Mouse (Mus musculus) CH12F3 (cell line): ENCODE data around the gene Uxt.

Experiments used
- in situ Hi-C: fragments of 300-500 bp; cut with MboI; formaldehyde crosslinking; loops from 2 replicates; pipeline ENCODE4 v1.14.3; 2020; ENCODE audit warnings: low sequenced_read_pairs

The Uxt gene

DNA sequence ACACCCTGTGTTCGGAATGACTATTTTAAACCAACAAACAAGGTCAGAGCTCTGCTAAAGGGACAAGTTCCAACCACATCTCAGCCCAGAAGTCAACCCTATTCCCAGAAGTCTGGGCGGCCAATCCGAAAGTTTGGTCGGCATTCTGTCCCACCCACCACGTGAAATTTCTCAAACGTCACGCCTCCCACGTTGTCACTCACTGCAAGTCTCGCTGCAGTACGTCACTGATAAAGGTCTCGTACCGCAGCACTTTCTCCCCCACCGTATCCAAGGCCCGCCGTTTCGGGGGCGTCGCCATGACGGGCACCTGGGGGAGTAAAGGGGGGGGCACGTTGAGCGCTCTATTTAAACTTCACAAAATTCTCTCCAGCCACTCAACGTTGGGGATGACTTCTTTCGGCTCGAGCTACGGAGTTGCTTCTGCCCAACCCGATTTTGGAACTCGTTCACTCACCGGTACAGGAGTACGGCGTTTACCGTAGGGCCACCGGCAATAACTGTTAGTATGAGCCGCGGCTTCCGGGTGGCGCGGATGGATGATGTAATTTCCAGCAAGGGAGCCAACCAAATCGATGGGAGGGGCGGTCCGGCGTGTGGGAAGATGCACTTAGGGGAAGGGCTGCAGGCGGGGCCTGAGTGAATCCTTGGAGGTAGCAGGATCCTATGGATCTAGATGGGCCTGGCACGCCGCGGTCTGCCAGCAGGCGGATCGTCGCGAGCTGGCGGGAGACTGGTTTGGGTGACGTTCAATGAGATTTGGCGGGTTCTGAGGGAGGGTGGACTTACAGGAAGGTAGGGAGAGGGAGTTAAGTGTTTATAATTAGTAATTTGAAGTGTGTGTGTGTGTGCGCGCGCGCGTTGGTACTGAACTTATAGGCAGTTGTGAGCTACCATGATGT, at the start of gene Uxt:
Gene Uxt (minus strand): TSS at position 541 of the 902 bp plus-strand sequence.
- in situ Hi-C loops, result no loop called here

DNA sequence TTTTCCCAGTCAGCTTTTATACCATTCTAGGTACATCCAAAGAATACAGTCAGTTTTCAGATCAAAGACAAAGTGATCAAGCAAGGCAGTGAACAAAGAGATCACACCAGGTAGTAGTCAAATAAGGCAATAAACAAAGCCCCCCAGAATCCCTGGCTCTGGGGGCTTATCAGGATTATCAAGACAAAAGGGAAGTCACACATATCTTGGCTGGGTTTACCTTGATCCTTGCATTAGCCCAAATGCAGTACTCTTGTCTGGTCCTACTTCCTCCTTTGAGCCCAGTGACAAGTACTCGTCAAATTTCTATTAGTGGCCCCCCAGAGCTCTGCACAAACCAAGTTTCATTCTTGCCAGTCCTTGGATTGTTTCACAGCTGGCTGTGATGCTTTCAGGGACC, 19.1 kb upstream of the Uxt start:
- in situ Hi-C loops, result no loop called here

DNA sequence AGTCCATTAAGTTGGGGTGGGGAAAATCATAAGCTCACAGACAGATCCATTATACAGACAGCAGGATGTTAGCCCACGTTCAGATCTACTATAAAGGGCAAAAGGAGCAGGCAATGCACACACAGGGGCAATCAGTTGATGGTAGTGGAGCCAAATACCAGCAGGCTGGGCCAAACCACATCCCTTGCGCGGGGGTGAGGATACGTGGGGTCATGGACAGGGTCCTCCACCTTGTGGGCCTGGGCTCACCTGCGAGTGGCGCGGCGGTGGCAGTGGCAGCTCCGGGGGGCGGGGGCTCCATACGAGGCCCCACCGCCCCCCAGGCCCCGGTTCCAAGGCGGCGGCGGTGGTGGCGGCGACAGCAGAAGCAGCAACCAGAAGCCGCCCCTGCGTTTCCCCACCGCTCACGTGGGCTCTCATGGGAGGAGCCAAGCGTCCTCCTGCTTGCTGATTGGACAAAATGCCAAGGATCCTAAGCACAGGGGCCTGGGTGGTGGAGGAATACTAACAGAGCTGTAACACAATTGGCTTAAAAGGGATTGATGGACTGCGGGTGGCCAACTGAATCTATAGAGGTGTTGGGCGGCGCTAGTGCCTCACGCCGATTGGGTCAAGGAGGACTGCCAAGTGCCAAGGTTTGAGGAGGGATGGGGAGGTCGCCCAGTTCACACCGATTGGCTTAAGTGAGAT, 11.5 kb downstream of the Uxt start, which contains the start of gene Elk1:
Gene Elk1 (minus strand): TSS at position 418 of the 690 bp plus-strand sequence.
- in situ Hi-C loops, result no loop called here

DNA sequence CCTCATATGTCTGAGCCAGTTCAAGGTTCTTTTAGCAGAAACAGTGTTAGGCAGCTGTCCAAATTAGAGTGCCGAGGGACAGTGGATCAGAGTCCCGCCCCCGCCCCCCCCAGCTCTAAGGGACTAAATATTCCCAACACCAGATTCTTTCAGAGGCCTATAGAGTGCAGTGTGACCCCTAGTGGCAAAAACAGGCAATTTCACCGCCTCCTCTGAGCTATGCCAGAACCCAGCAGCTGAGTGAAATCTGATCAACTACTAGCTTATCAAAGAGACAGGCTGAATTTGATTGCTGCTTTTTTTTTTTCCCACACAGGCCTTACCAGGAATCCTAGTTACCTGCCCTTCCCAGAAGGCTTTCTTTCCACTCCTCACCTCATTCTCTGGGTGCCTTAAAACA, 15.8 kb downstream of the Uxt start:
- in situ Hi-C loops, result loop anchor here (25.0 kb wide), 2 partner anchors 109 to 284 kb away; partner anchors contain the start of gene Uba1

DNA sequence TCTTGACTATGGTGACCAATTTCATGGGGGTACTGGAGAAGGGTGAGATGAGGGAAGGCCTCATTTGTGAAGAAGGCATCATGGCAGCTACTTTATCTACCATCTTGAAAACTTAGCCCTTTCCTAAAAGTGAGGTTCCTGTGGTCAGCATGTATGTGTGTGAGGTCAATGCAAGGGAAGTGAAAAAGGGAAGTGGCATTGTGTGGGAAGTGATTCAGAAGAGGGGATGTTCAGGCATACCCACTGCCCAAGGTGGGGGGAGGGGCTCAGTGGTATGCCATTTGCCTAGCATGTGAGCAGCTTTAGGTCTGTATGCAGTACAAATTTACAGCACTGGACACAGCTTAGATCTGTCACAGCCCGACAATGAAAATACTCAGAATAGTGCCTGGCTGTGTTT, 29.9 kb downstream of the Uxt start:
- in situ Hi-C loops, result loop anchor here (25.0 kb wide), 2 partner anchors 95 to 270 kb away; partner anchors contain the start of gene Uba1

DNA sequence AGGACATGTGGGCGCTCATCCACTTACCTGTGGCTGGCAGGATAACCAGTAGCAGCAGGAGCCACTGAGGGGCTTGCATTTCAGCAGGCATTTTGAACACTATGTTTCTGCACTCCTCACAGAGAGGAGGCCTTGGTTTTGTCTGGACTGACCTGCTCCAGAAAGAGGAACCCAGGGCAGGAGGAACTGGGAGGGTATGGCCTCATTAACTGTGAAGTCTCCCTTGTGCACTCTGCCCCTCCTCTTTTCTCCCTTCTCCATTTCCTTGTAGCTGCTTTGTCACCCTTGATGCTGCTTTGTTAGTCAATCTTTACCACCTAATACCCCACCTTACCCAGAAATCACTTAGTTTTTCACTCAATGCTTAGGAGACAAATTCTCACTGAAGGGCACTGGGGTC, 30.5 kb downstream of the Uxt start, which contains the start of gene Cfp:
Gene Cfp (minus strand): TSS at position 192 of the 400 bp plus-strand sequence.
- in situ Hi-C loops, result loop anchor here (25.0 kb wide), 2 partner anchors 94 to 269 kb away; partner anchors contain the start of gene Uba1

DNA sequence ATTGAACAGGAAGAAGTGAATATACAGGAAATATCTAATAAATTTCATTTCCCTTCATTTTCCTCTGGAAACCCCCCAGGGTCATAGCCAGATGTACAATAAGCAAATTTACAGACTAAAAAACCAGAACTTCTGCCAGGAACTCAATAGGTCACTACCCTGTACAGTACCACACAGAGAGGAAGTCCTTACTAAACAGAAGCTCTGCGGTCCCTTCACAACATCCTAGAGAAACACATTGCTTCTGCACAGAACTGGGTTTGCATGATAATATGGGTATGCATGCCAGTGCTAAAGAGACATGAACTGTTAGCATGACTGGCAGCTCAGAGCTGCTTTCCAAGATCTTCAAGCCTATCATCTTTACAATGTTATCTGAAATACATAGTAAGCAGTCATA, 32.0 kb downstream of the Uxt start:
- in situ Hi-C loops, result loop anchor here (25.0 kb wide), 2 partner anchors 93 to 268 kb away; partner anchors contain the start of gene Uba1

DNA sequence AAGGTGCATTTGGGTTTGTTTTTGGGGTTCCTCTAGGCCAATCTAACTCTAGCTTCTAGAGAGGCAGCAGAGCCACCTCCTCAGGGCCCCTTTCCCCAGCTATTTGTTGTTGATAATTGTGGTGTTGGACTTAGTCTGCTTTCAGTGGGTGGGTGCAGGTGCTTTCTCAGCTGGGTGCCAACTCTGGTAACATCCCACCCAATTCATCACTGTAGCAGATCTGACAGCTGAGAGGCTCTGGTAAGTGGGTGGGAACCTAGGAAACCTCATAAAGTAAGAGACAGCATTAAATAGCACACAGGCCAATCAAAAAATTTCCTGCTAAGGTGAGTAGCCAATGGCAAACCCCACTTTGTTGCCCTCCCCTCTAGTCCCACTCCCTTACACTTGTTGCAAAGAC, 36.8 kb downstream of the Uxt start:
- in situ Hi-C loops, result loop anchor here (25.0 kb wide), 2 partner anchors 88 to 263 kb away; partner anchors contain the start of gene Uba1

DNA sequence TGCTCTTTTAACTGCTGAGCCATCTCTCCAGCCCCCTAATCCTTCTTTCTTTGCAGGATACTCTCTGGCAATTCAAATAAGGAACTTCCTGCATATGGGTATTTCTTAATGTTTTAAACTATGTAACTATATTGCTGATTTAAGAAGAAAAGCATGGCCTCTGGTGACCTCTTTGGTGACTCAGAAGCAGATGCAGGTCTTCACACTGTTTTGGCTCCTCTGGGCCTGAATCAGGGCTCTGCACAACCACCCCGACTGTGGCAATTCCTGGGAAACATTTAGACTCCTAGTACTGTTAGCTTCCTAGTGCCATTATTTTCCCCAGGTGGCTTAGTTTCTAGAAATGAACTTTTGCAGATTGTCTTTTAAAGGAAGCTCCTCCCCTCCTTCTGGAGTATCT, 38.3 kb downstream of the Uxt start:
- in situ Hi-C loops, result no loop called here

DNA sequence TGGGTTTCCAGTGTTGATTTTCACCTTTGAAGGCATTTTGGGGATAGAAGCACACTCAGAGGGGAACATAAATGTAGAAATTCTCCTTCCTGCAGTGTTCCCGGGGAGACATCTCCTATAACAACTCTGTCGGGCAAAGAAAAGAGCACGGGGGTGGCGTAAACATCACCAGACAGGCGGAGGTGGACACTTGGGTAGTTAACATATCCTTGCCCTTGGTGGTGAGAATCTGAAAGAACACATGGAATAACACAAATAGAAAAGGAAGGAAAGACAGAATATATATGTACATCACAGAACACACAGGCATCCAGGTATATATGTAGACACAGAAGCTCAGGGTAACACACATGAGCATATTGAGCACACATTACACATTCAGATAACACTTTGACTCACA, 40.5 kb downstream of the Uxt start:
- in situ Hi-C loops, result no loop called here

DNA sequence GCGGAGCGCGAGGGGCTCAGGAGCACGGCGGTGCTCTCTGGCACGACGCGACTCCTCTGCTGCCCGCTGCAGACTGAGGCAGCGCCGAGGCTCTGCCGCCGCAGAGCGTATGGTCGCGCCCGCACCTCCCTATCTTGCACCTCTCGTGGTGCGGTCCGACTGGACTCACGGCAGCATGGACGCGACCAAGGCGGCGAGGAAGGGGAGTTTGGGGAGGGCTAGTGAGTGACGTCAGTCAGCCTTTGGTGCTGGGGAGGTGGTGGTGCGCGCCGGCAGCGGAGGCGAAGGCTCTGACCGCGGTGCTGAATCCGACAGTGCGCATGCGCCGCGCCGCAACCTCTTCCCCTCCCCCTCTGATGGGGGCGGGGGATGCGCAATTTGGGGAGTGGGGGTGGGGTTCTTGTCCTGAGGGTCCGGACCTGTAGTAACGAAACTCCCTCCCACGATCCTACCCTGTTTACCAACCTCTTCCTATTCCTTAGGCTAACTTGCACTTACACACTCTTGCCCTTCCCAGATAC, 40.9 kb downstream of the Uxt start, which contains the start of gene Syn1:
Gene Syn1 (minus strand): TSS at position 161 of the 521 bp plus-strand sequence.
- in situ Hi-C loops, result no loop called here

DNA sequence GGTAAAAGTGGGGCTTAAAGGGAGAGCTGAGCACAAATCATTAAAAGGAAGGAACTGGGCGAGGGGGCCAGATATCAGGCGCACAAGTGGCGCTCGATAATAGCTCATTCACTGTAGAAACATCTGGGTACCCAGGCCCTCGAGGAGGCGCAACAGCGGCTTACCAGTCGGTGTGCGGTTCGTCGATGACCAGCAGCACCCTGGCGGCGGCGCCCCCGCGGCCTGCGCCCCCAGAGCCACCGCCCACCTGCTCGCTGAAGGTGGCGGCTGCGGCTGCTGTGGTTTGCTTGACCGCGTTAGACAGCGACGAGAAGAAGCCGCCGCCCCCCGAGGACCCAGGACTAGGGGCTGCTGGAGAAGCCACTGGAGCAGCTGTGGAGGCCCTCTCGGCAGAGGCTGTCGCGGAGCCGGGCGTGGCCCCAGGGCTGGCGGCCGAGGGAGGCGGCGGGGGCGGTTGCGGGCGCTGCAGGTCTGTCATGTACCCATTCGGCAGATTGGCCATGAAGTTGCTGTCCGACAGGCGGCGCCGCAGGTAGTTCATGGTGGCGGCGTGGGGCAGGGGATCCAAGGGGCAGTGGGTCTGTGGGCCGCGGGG, 41.5 kb downstream of the Uxt start:
- in situ Hi-C loops, result no loop called here

DNA sequence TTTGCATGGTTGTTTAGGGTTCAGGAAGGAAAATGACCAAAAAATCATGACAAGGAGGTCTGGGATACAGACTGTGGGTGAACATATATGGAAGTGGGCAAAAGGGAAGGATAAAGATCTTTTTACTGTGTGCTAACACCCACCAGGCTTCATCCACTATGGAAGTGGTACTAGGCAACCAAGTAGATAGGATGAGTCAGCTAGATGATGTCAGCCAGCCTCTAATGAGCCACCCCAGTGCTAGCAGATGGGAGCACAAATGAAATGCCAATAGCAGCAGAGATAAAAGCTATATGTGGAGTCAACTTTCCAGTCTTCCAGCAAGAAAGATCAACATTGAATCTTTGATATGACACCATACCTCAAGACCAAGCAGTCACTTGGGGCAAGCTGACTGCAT, 46.7 kb downstream of the Uxt start:
- in situ Hi-C loops, result no loop called here

DNA sequence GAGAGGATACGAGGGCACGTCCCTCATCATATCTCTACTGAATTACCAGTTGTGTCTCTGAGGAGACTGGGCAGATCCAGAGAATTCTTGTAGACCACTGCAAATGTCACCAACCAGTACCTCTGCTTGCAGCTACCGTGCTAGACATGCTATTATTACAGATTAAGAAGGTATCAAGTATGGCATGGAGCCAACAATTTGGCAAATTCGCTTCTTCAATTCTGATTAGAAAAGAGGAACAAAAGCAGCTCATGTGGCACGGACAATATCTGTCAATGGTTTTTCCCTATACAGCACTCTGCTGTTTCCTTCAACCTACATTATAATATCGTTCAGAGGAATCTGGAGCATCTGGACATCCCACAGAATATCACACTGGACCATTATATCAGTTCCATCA, 48.1 kb downstream of the Uxt start:
- in situ Hi-C loops, result no loop called here

DNA sequence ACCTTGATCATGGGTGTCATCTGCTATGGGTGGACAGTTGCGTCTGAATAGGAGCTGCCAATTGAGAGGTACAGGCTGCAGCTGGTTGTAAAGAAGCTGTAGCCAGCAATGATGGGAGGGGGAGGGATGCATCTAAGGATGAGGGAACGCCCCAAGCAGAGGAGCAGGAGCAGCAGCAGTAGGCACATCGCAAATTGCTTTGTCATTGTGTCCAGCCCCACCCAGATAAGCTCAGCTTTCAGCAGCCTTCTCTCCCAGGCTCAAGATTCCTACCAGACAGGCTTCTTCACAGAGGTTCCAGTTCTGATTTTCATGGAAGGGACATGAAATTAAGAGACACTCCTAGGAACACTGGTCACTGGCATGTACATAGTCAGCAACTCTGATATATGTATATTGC, 51.7 kb downstream of the Uxt start:
- in situ Hi-C loops, result no loop called here
